Mouse (Mus musculus): ENCODE data around the gene Ugt1a9.

GRCm38 (mm10) chr1:88200456-88200855 lies 129.9 kb downstream of the Ugt1a9 start, which contains the start of gene Ugt1a2:
- TF ChIP-seq FLI1 (IDR thresholded peaks at IDR 0.05; ENCODE audit: low read length) (no peak), GATA1 (IDR thresholded peaks at IDR 0.05; ENCODE audit: borderline replicate concordance, low read length) (no peak)
